Mouse (Mus musculus): ENCODE data around the gene Gm2381. TPM values are rescaled to one million over a fixed set of nuclear protein-coding genes. Genes with fewer than 3 reads are reported as not detected.

Gene Gm2381
- not detected in 2 replicates for polyA plus RNA-seq (2015; fragmentation: Nextera tagmentation; extraction: Ambion mirVana)

DNA sequence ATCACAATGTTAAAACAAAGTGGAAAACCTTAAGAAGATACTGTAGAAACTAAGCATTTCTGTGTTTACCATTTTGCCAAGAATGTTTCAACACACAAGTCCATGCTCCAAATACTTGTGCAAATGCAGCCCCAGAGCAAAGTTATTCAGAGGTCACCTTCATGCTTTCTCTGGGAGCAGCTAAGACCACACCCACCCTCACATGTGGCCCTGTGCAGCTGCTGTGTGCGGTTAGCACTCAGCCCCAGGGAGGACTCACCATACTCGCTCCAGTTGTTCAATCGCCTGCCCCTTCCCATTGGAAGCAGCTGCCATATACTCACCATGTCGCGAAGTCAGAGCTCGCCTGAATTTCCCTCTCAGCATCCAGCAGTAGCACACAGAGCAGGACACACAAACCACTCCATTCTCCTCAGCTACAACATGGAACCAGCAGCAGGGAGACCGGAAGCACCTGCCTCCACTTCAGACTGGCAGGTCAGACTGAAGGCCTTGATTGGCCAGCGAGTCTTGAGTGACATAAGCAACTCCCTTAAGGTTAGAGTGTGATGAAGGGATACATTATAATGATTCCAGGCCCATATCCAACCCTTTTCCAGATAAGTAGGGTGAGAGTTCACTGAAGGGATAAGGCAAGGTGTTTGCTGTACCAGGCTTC is at the start of gene Gm2381:
Gene Gm2381 (minus strand): TSS at position 434 of the 658 bp plus-strand sequence.

DNA sequence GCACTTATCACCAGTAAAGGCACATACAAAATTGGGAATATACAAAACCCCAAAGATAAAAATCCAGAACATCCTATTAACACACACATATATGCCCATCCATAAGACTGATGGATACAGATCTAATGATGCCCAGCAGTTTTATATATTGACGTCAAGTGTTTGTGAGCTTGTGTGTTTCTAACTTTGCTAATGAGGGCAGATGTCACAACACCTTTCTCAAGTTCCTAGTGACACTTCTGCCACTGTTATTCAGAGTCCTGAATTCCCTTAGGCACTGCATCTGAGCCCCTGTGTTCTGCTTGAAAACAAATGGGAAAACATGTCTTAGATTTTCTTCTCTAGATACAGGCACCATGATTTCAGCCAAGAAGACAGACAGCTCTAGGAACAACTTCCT is 73.6 kb downstream of the Gm2381 start, which contains the start of gene Vmn2r62:
Gene Vmn2r62 (minus strand): TSS at position 101 of the 400 bp plus-strand sequence.

Other genes starting within 250 kb of the Gm2381 start
- 1.5 and 2.0 TPM in 2 replicates for gene Zfp976, start 224.6 kb downstream of the Gm2381 start, polyA plus RNA-seq (2015; fragmentation: Nextera tagmentation; extraction: Ambion mirVana)
- gene Zfp975, start 174.5 kb downstream of the Gm2381 start, polyA plus RNA-seq (2015; fragmentation: Nextera tagmentation; extraction: Ambion mirVana) = 4.8 and 6.4 TPM in 2 replicates
- not detected in 2 replicates for gene Gm17067, start 140.2 kb downstream of the Gm2381 start, polyA plus RNA-seq (2015; fragmentation: Nextera tagmentation; extraction: Ambion mirVana)
- not detected in 2 replicates for gene Vmn2r62, start 73.7 kb downstream of the Gm2381 start, polyA plus RNA-seq (2015; fragmentation: Nextera tagmentation; extraction: Ambion mirVana)
- not detected in 2 replicates for gene Vmn2r63, start 66.6 kb upstream of the Gm2381 start, polyA plus RNA-seq (2015; fragmentation: Nextera tagmentation; extraction: Ambion mirVana)
- not detected in 2 replicates for gene Gm9268, start 151.5 kb upstream of the Gm2381 start, polyA plus RNA-seq (2015; fragmentation: Nextera tagmentation; extraction: Ambion mirVana)
- gene Zfp936, start 247.0 kb upstream of the Gm2381 start, polyA plus RNA-seq (2015; fragmentation: Nextera tagmentation; extraction: Ambion mirVana) = not detected in 2 replicates